Mouse (Mus musculus) midbrain, embryonic 14.5 days (tissue): ENCODE data around the gene Dpep3. TPM values are rescaled to one million over a fixed set of nuclear protein-coding genes. Genes with fewer than 3 reads are reported as not detected.

Experiments used
- ATAC-seq: fragments of 200-750 bp; cut with Nextera tagmentation; 2 replicates; pipeline ENCODE4 v1.8.0; 2017; ENCODE audit warnings: moderate number of reproducible peaks, moderate library complexity; ENCODE audit not compliant: low FRiP score, low TSS enrichment
- DNase-seq: peaks from one replicate; pipeline ENCODE4 v3.0.0-alpha.2; 2015
- H3K27ac ChIP-seq: fragments of 300-500 bp; sonication (generic); replicated peaks from 2 replicates; pipeline ENCODE4 v1.5.1; 2014; ENCODE audit warnings: mild to moderate bottlenecking, low read depth, low read length, moderate library complexity
- H3K27me3 ChIP-seq: fragments of 300-500 bp; sonication (generic); 2 replicates; pipeline ENCODE4 v1.6.1; 2014; ENCODE audit warnings: low read length, control low read depth, mixed read lengths; ENCODE audit not compliant: control insufficient read depth, insufficient read depth
- H3K36me3 ChIP-seq: fragments of 300-500 bp; sonication (generic); 2 replicates; pipeline ENCODE4 v1.6.1; 2014; ENCODE audit warnings: low read length, control low read depth; ENCODE audit not compliant: control insufficient read depth, insufficient read depth
- H3K4me1 ChIP-seq: fragments of 300-500 bp; sonication (generic); 2 replicates; pipeline ENCODE4 v1.6.1; 2014; ENCODE audit warnings: mild to moderate bottlenecking, antibody characterized with exemption, low read length, control low read depth; ENCODE audit not compliant: control insufficient read depth, insufficient read depth
- H3K4me2 ChIP-seq: fragments of 300-500 bp; sonication (generic); 2 replicates; pipeline ENCODE4 v1.6.1; 2014; ENCODE audit warnings: mild to moderate bottlenecking, low read length, moderate library complexity
- H3K4me3 ChIP-seq: fragments of 300-500 bp; sonication (generic); replicated peaks from 2 replicates; pipeline ENCODE4 v1.5.1; 2014; ENCODE audit warnings: low read depth, low read length
- H3K9ac ChIP-seq: fragments of 300-500 bp; sonication (generic); replicated peaks from 2 replicates; pipeline ENCODE4 v1.6.1; 2014; ENCODE audit warnings: mild to moderate bottlenecking, low read length, moderate library complexity
- H3K9me3 ChIP-seq: fragments of 300-500 bp; sonication (generic); 2 replicates; pipeline ENCODE4 v1.6.1; 2016; ENCODE audit warnings: low read length, control low read depth, mixed read lengths; ENCODE audit not compliant: control insufficient read depth
- WGBS: fragments of 180-500 bp; shearing (Covaris S2); extraction: QIAGEN DNeasy Blood & Tissue Kit; methylation state at CpG from one replicate; pipeline ENCODE4 v1.1.7; 2014; 5-methylcytosine and 5-hydroxymethylcytosine counted together
- polyA plus RNA-seq: library from polyadenylated mRNA; unstranded; fragments of >200 nt; fragmentation: Nextera tagmentation; extraction: Ambion mirVana; gene quantifications from 2 replicates; pipeline ENCODE4 v1.2.1, GENCODE M21; 2014

Gene Dpep3
- polyA plus RNA-seq, 1 experiment from 2014 or later: not detected

DNA sequence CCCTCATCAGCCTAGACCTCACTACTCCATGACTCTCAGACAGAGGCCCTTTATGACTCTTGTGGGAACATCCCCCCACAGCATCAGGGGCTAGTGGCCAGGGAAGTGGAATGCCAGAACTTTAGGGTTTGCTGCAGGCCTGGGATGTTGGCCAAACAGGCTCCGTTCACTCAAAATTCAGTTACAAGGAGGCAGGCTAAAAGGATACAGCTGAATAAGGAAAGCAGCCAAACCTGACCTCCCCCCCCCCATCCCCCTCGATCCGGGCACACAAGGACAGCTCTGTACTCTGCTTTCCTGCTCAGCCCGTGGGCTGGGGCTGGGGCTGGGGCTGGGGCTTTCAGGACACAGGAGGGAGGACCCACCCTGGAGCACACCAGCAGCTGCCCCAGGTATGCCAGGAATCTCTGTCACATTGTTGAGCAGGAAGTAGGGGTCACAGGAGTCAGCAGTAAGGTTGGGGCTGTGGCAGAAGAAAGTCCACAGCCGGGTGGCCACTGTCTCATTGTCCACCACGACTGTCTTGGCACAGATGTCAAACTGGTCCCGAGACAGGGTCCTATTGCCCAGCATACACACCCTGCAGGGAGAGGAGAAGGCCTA lies 28.1 kb downstream of the Dpep3 start:
- Histone ChIP-seq H3K27me3 (no peaks in the 10 kb centered on the region), H3K4me3 (no peak overlapping the region), H3K4me2 (no peak overlapping the region), H3K36me3 (no peaks in the 10 kb centered on the region), H3K9ac (no peak overlapping the region), H3K27ac (0 out of 2 replicates have a peak overlapping the region, but pooled peaks have one; percentile 49), H3K4me1 (no peaks in the 10 kb centered on the region), H3K9me3 (no peaks in the 10 kb centered on the region)
- ATAC-seq (peak; percentile 63; the same call in 1 of the 2 replicates), DNase-seq (peak; percentile 37)
- 76% methylated on average over 7 of the region's 7 CpGs for whole genome bisulfite sequencing

DNA sequence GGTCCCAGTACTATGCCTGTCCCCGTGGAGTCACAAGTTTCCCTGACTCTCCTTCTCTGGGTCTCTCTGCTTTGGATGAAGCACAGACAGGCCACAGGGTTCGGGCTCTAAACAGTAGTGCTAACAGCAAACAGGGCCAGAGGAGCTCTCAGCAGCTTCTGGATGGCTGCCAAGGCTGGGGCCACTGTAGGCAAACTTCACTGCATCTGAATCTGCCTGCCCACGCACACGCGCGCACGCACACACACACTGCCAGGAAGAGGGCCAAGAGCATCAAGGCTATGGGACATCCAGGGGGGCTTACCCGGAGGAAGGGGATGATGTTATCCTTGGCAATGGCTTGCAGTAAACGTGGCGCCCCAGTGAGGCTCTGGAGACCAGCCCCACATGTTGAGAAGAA lies 29.9 kb downstream of the Dpep3 start:
- Histone ChIP-seq H3K36me3 (no peaks in the 10 kb centered on the region), H3K4me1 (no peaks in the 10 kb centered on the region), H3K4me2 (no peak overlapping the region), H3K9ac (no peak overlapping the region), H3K27me3 (no peaks in the 10 kb centered on the region), H3K27ac (no peak overlapping the region), H3K9me3 (no peaks in the 10 kb centered on the region), H3K4me3 (no peak overlapping the region)
- peak; percentile 70 for DNase-seq
- WGBS: 74% methylated on average over 10 of the region's 10 CpGs
- ATAC-seq: no peak

GRCm38 (mm10) chr8:105943321-105943739 lies 35.9 kb downstream of the Dpep3 start, which contains the start of gene Lcat:
Gene Lcat (minus strand): TSS chr8:105943382.
- no peak for DNase-seq
- 54% methylated on average over 8 of the region's 8 CpGs for WGBS

GRCm38 (mm10) chr8:105942542-105942941 lies 36.7 kb downstream of the Dpep3 start:
- Histone ChIP-seq H3K4me1 (peaks cover 6% of the 10 kb centered on the region; the same call in 1 of the 2 replicates), H3K27ac (no peak overlapping the region), H3K4me3 (no peak overlapping the region), H3K27me3 (no peaks in the 10 kb centered on the region), H3K36me3 (no peaks in the 10 kb centered on the region), H3K9me3 (no peaks in the 10 kb centered on the region), H3K9ac (no peak overlapping the region), H3K4me2 (no peak overlapping the region)
- WGBS: 95% methylated on average over 5 of the region's 5 CpGs
- ATAC-seq: no peak
- DNase-seq: no peak

More at GRCm38 (mm10) chr8:105943321-105943739, 35.9 kb downstream of the Dpep3 start, which contains the start of gene Lcat:
- Histone ChIP-seq H3K4me1 (peaks cover under 1% of the 10 kb centered on the region; the same call in 1 of the 2 replicates), H3K4me3 (no peak within 1 kb of the TSS), H3K9ac (no peak within 1 kb of the TSS), H3K27ac (no peak within 1 kb of the TSS), H3K27me3 (no peaks in the 10 kb centered on the region), H3K4me2 (no peak within 1 kb of the TSS), H3K9me3 (no peaks in the 10 kb centered on the region), H3K36me3 (no peaks in the 10 kb centered on the region)
- no peak for ATAC-seq

DNA sequence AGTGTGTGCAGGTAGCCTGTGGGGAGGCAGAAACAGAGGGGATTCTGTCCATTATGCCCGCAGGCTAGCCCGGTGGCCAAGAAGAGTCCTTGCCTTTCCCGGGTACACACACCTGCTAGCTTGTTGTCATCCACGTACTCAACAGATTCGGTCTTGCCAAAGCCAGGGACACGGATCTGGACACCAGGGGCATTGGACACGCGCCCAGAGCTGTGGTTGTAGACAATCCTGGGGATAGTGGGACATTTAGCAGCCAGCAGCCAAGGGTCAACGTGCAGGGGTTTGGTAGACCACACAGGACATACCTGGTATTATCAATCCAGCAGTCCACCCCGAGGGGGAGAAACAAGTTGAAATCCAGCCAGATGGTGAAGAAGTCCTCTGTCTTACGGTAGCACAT lies 37.2 kb downstream of the Dpep3 start:
- no peaks in the 10 kb centered on the region for H3K9me3 ChIP-seq
- no peak overlapping the region for H3K9ac ChIP-seq
- no peaks in the 10 kb centered on the region for H3K27me3 ChIP-seq
- peaks cover 6% of the 10 kb centered on the region; the same call in 1 of the 2 replicates for H3K4me1 ChIP-seq
- H3K27ac ChIP-seq: no peak overlapping the region
- no peak overlapping the region for H3K4me2 ChIP-seq
- DNase-seq (no peak), ATAC-seq (no peak)
- no peak overlapping the region for H3K4me3 ChIP-seq
- 92% methylated on average over 11 of the region's 11 CpGs for WGBS
- no peaks in the 10 kb centered on the region for H3K36me3 ChIP-seq

- Histone ChIP-seq H3K36me3 (no peaks in the 10 kb centered on the region), H3K4me2 (peak within 1 kb of the TSS; percentile 84), H3K27ac (peak within 1 kb of the TSS; percentile 83), H3K9me3 (no peaks in the 10 kb centered on the region), H3K9ac (peak within 1 kb of the TSS; percentile 81), H3K27me3 (no peaks in the 10 kb centered on the region), H3K4me1 (peaks cover 15% of the 10 kb centered on the region), H3K4me3 (peak within 1 kb of the TSS; percentile 46)
- no peak for ATAC-seq
- WGBS: 38% methylated on average over 4 of the region's 4 CpGs
- no peak for DNase-seq
Measured at GRCm38 (mm10) chr8:105938306-105938669, 40.9 kb downstream of the Dpep3 start, which contains the start of gene Psmb10. Gene Psmb10 (minus strand): TSS chr8:105938444.

- Histone ChIP-seq H3K27me3 (no peaks in the 10 kb centered on the region), H3K4me3 (peak overlapping the region; percentile 46), H3K9me3 (no peaks in the 10 kb centered on the region), H3K4me2 (peak overlapping the region; percentile 84), H3K9ac (peak overlapping the region; percentile 81), H3K4me1 (peaks cover 15% of the 10 kb centered on the region), H3K36me3 (no peaks in the 10 kb centered on the region), H3K27ac (peak overlapping the region; percentile 83)
- DNase-seq (peak; percentile 64), ATAC-seq (peak; percentile 44)
- 1% methylated on average over 33 of the region's 33 CpGs for WGBS
Measured at GRCm38 (mm10) chr8:105937496-105938305, 41.5 kb downstream of the Dpep3 start.

- H3K36me3 ChIP-seq: peaks cover 5% of the 10 kb centered on the region; the same call in 1 of the 2 replicates
- H3K4me2 ChIP-seq: peak overlapping the region; percentile 84
- 1% methylated on average over 30 of the region's 30 CpGs for WGBS
- no peaks in the 10 kb centered on the region for H3K27me3 ChIP-seq
- peak overlapping the region; percentile 83 for H3K27ac ChIP-seq
- peaks cover 15% of the 10 kb centered on the region for H3K4me1 ChIP-seq
- peak; percentile 90 for ATAC-seq
- H3K4me3 ChIP-seq: peak overlapping the region; percentile 46
- peak overlapping the region; percentile 81 for H3K9ac ChIP-seq
- peak; percentile 93 for DNase-seq
- H3K9me3 ChIP-seq: no peaks in the 10 kb centered on the region
Measured at GRCm38 (mm10) chr8:105936866-105937475, 42.3 kb downstream of the Dpep3 start.
